Mouse (Mus musculus): ENCODE measurements at regions not wholly inside any gene's neighbourhood (a gene's known extent, or its start where the extent isn't known, plus 50 kb on each side); places are given as distances from the start of the nearest gene placed in this dataset.

GRCm38 (mm10) chr6:143535726-143536125 is 368.7 kb downstream of the Etnk1 start:
- 94% methylated on average over 15 of the region's 15 CpGs for WGBS
- Histone ChIP-seq H3K9me3 (no peaks in the 10 kb centered on the region), H3K4me3 (no peak overlapping the region), H3K9ac (no peak overlapping the region), H3K4me2 (no peak overlapping the region), H3K27ac (no peak overlapping the region), H3K4me1 (replicated peaks) (peaks cover 9% of the 10 kb centered on the region), H3K27me3 (0 out of 2 replicates have a peak, but pooled peaks cover 3% of the 10 kb centered on the region), H3K36me3 (no peaks in the 10 kb centered on the region)
- ATAC-seq (ENCODE audit: low FRiP score) = no peak

GRCm38 (mm10) chr6:143536525-143537293 is 369.7 kb downstream of the Etnk1 start:
- 90% methylated on average over 11 of the region's 11 CpGs for WGBS
- no peaks in the 10 kb centered on the region for H3K9me3 ChIP-seq

GRCm38 (mm10) chr6:143547406-143547903 is 380.4 kb downstream of the Etnk1 start:
- Histone ChIP-seq H3K4me1 (replicated peaks) (no peaks in the 10 kb centered on the region), H3K4me3 (no peak overlapping the region), H3K27ac (no peak overlapping the region), H3K36me3 (no peaks in the 10 kb centered on the region), H3K9me3 (no peaks in the 10 kb centered on the region), H3K4me2 (no peak overlapping the region), H3K9ac (no peak overlapping the region), H3K27me3 (no peaks in the 10 kb centered on the region)
- 91% methylated on average over 10 of the region's 10 CpGs for WGBS
- ATAC-seq (ENCODE audit: low FRiP score) = no peak

More at GRCm38 (mm10) chr6:143536525-143537293, 369.7 kb downstream of the Etnk1 start:
- Histone ChIP-seq H3K9ac (no peak overlapping the region), H3K4me2 (no peak overlapping the region), H3K27me3 (0 out of 2 replicates have a peak, but pooled peaks cover 3% of the 10 kb centered on the region), H3K36me3 (no peaks in the 10 kb centered on the region), H3K4me3 (no peak overlapping the region), H3K4me1 (replicated peaks) (no peaks in the 10 kb centered on the region), H3K27ac (no peak overlapping the region)
- no peak for ATAC-seq (ENCODE audit: low FRiP score)

- 90% methylated on average over 3 of the region's 3 CpGs for WGBS
- H3K4me1 ChIP-seq (replicated peaks) = no peaks in the 10 kb centered on the region
- no peak for ATAC-seq (ENCODE audit: low FRiP score)
These were observed 387.9 kb downstream of the Etnk1 start for GRCm38 (mm10) chr6:143554946-143555345.

GRCm38 (mm10) chr6:143558046-143558884 is 391.2 kb downstream of the Etnk1 start:
- H3K27ac ChIP-seq = no peak overlapping the region
- no peak overlapping the region for H3K9ac ChIP-seq
- no peaks in the 10 kb centered on the region for H3K9me3 ChIP-seq
- no peak overlapping the region for H3K4me2 ChIP-seq
- no peaks in the 10 kb centered on the region for H3K36me3 ChIP-seq
- 81% methylated on average over 11 of the region's 11 CpGs for WGBS
- H3K4me1 ChIP-seq (replicated peaks) = no peaks in the 10 kb centered on the region
- H3K4me3 ChIP-seq = no peak overlapping the region
- no peak for ATAC-seq (ENCODE audit: low FRiP score)
- no peaks in the 10 kb centered on the region for H3K27me3 ChIP-seq

More at GRCm38 (mm10) chr6:143554946-143555345, 387.9 kb downstream of the Etnk1 start:
- H3K36me3 ChIP-seq = no peaks in the 10 kb centered on the region
- H3K4me3 ChIP-seq = no peak overlapping the region
- no peak overlapping the region for H3K27ac ChIP-seq
- H3K9ac ChIP-seq = no peak overlapping the region
- no peaks in the 10 kb centered on the region for H3K9me3 ChIP-seq
- no peaks in the 10 kb centered on the region for H3K27me3 ChIP-seq
- no peak overlapping the region for H3K4me2 ChIP-seq

GRCm38 (mm10) chr6:143559316-143559715 is 392.3 kb downstream of the Etnk1 start:
- Histone ChIP-seq H3K36me3 (no peaks in the 10 kb centered on the region), H3K4me3 (no peak overlapping the region), H3K9me3 (no peaks in the 10 kb centered on the region), H3K27me3 (no peaks in the 10 kb centered on the region), H3K4me1 (replicated peaks) (no peaks in the 10 kb centered on the region), H3K9ac (no peak overlapping the region), H3K4me2 (no peak overlapping the region), H3K27ac (no peak overlapping the region)
- WGBS = 69% methylated on average over 4 of the region's 4 CpGs
- ATAC-seq (ENCODE audit: low FRiP score) = no peak

GRCm38 (mm10) chr6:143561316-143562088 is 394.5 kb downstream of the Etnk1 start:
- Histone ChIP-seq H3K9me3 (no peaks in the 10 kb centered on the region), H3K36me3 (no peaks in the 10 kb centered on the region), H3K9ac (no peak overlapping the region), H3K4me1 (replicated peaks) (no peaks in the 10 kb centered on the region), H3K27me3 (no peaks in the 10 kb centered on the region), H3K27ac (no peak overlapping the region), H3K4me2 (no peak overlapping the region), H3K4me3 (no peak overlapping the region)
- WGBS = 77% methylated on average over 6 of the region's 6 CpGs
- no peak for ATAC-seq (ENCODE audit: low FRiP score)

GRCm38 (mm10) chr6:143571356-143572115 is 404.5 kb downstream of the Etnk1 start:
- WGBS = 72% methylated on average over 24 of the region's 24 CpGs
- Histone ChIP-seq H3K9me3 (no peaks in the 10 kb centered on the region), H3K9ac (no peak overlapping the region), H3K4me3 (no peak overlapping the region), H3K27me3 (no peaks in the 10 kb centered on the region), H3K4me2 (no peak overlapping the region), H3K27ac (no peak overlapping the region), H3K36me3 (no peaks in the 10 kb centered on the region), H3K4me1 (replicated peaks) (no peaks in the 10 kb centered on the region)
- ATAC-seq (ENCODE audit: low FRiP score) = no peak

GRCm38 (mm10) chr6:143579223-143579622 is 412.2 kb downstream of the Etnk1 start:
- ATAC-seq (ENCODE audit: low FRiP score) = no peak
- no peak overlapping the region for H3K27ac ChIP-seq
- no peaks in the 10 kb centered on the region for H3K36me3 ChIP-seq
- H3K27me3 ChIP-seq = no peaks in the 10 kb centered on the region
- no peak overlapping the region for H3K9ac ChIP-seq
- no peaks in the 10 kb centered on the region for H3K4me1 ChIP-seq (replicated peaks)
- 96% methylated on average over 1 of the region's 1 CpGs for WGBS
- no peaks in the 10 kb centered on the region for H3K9me3 ChIP-seq
- no peak overlapping the region for H3K4me2 ChIP-seq
- no peak overlapping the region for H3K4me3 ChIP-seq

- WGBS = 89% methylated on average over 1 of the region's 1 CpGs
- no peaks in the 10 kb centered on the region for H3K9me3 ChIP-seq
These were observed 422.6 kb downstream of the Etnk1 start for GRCm38 (mm10) chr6:143589666-143590065.

GRCm38 (mm10) chr6:143590231-143590630 is 423.2 kb downstream of the Etnk1 start:
- no peak for ATAC-seq (ENCODE audit: low FRiP score)
- no peak overlapping the region for H3K27ac ChIP-seq
- no peak overlapping the region for H3K4me3 ChIP-seq
- H3K4me1 ChIP-seq (replicated peaks) = no peaks in the 10 kb centered on the region
- no peaks in the 10 kb centered on the region for H3K27me3 ChIP-seq
- WGBS = 88% methylated on average over 4 of the region's 4 CpGs
- H3K9ac ChIP-seq = no peak overlapping the region
- H3K36me3 ChIP-seq = no peaks in the 10 kb centered on the region
- no peak overlapping the region for H3K4me2 ChIP-seq
- no peaks in the 10 kb centered on the region for H3K9me3 ChIP-seq

More at GRCm38 (mm10) chr6:143589666-143590065, 422.6 kb downstream of the Etnk1 start:
- H3K4me2 ChIP-seq = no peak overlapping the region
- no peak overlapping the region for H3K4me3 ChIP-seq
- H3K27me3 ChIP-seq = no peaks in the 10 kb centered on the region
- H3K27ac ChIP-seq = no peak overlapping the region
- no peak overlapping the region for H3K9ac ChIP-seq
- ATAC-seq (ENCODE audit: low FRiP score) = no peak
- H3K4me1 ChIP-seq (replicated peaks) = no peaks in the 10 kb centered on the region
- no peaks in the 10 kb centered on the region for H3K36me3 ChIP-seq
